In genomic region chr7:4149209-4150054, GRCm38 (mm10) we compare ENCODE assay signal across 8 mouse cellular contexts. TPM values are rescaled to one million over a fixed set of nuclear protein-coding genes. Genes with fewer than 3 reads are reported as not detected.
DNase-seq lines count a peak whose midpoint lies in the region; ATAC-seq and TF ChIP-seq lines count a peak whose summit lies in the region.

No protein-coding gene starts in this region.

- ATAC-seq in hindbrain, embryonic 15.5 days (ENCODE audit: low FRiP score, low read depth) = peak; percentile 75

- peak overlapping the region; percentile 64 for H3K4me3 ChIP-seq in hindbrain, embryonic 15.5 days
- H3K4me3 ChIP-seq in left cerebral cortex, adult 2 months = peak overlapping the region; percentile 74
- H3K4me3 ChIP-seq in macrophage (ENCODE audit: inconsistent target) = peak overlapping the region; percentile 66

- peak overlapping the region; percentile 73 for H3K9ac ChIP-seq in hindbrain, embryonic 15.5 days

- WGBS in hindbrain, embryonic 15.5 days = under 1% methylated on average over 64 of the region's 64 CpGs
- under 1% methylated on average over 64 of the region's 64 CpGs for WGBS in macrophage (ENCODE audit: missing documents)

- DNase-seq in R1 (ENCODE audit: low read depth, low spot score) = peak; percentile 95
- peak; percentile 93 to 95 for DNase-seq in cerebellum, postnatal 25 days
- DNase-seq in frontal cortex, postnatal 36 days (ENCODE audit: low spot score in 2 of 2) = peak; percentile 88 to 89
- DNase-seq in left cerebral cortex, adult 2 months (ENCODE audit: extremely low spot score in 1 of 2, low spot score in 2 of 2) = peak; percentile 84 to 89
- DNase-seq in right cerebral cortex, adult 18-20 months = peak; percentile 90
- DNase-seq in urinary bladder, postnatal 14 days (ENCODE audit: low spot score) = peak; percentile 83

- peaks cover 34% of the 10 kb centered on the region for H3K4me1 ChIP-seq in hindbrain, embryonic 15.5 days (replicated peaks)

- peaks cover 28% of the 10 kb centered on the region; the same call in 1 of the 2 replicates for H3K79me2 ChIP-seq in macrophage (ENCODE audit: inconsistent target)

- peak overlapping the region; percentile 94 for H3K27ac ChIP-seq in hindbrain, embryonic 15.5 days (replicated peaks)
- H3K27ac ChIP-seq in left cerebral cortex, adult 2 months = peak overlapping the region; percentile 100
- H3K27ac ChIP-seq in macrophage = peak overlapping the region; percentile 90

- H3K4me2 ChIP-seq in hindbrain, embryonic 15.5 days = peak overlapping the region; percentile 93

- H3K36me3 ChIP-seq in hindbrain, embryonic 15.5 days = peaks cover 32% of the 10 kb centered on the region
- H3K36me3 ChIP-seq in macrophage (ENCODE audit: inconsistent target) = peaks cover 11% of the 10 kb centered on the region

- no peak for TF ChIP-seq CTCF in left cerebral cortex, adult 2 months (IDR thresholded peaks at IDR 0.05)

- H3K9me3 ChIP-seq in hindbrain, embryonic 15.5 days = no peaks in the 10 kb centered on the region

- H3K27me3 ChIP-seq in hindbrain, embryonic 15.5 days = peaks cover 20% of the 10 kb centered on the region

- intact Hi-C loops in left cerebral cortex, adult 2 months (cut with DNase I) = loop anchor here (2.0 to 10.0 kb wide), 5 partner anchors 47 to 457 kb away; partner anchors contain the start of genes Mboat7 and Tsen34

RNA-seq across cellular contexts. Expression of gene Leng9, which starts 0.7 kb away (rescaled TPM):
- 4.4 and 5.7 TPM in 2 replicates for polyA plus RNA-seq in hindbrain, embryonic 15.5 days (2015; fragmentation: Nextera tagmentation; extraction: Ambion mirVana)
- 1 to 10 TPM; 6.2 to 6.9 TPM for total RNA-seq in left cerebral cortex, adult 2 months (2021)
- 1 to 10 TPM; 1.7 to 9.3 (median 6.0) TPM for total RNA-seq in macrophage (2018; cell fraction: chromatin; rRNA removed)
- 1 to 10 TPM; 2.7 to 4.3 (median 3.4) TPM for total RNA-seq in macrophage (2018; cell fraction: cytosol; rRNA removed)
- 10 to 100 TPM in 3 of 26 experiments, 1 to 10 TPM in 23; 2.4 to 11.9 (median 5.9) TPM for total RNA-seq in macrophage (2018; cell fraction: nucleus; rRNA removed)
- polyA plus RNA-seq in macrophage (2018) = 1.8 to 2.9 TPM (median 2.3 TPM) in 3 replicates

RNA-seq across cellular contexts. Expression of gene Leng8, which starts 12.6 kb away (rescaled TPM):
- 83.6 and 97.5 TPM in 2 replicates for polyA plus RNA-seq in hindbrain, embryonic 15.5 days (2015; fragmentation: Nextera tagmentation; extraction: Ambion mirVana)
- total RNA-seq in left cerebral cortex, adult 2 months (2021) = 100 to 1,000 TPM; 178 to 184 TPM
- 1,000 to 10,000 TPM in 1 of 26 experiments, 100 to 1,000 TPM in 25; 489 to 1,068 (median 725) TPM for total RNA-seq in macrophage (2018; cell fraction: chromatin; rRNA removed)
- total RNA-seq in macrophage (2018; cell fraction: cytosol; rRNA removed) = 10 to 100 TPM; 11.3 to 49.6 (median 20.4) TPM
- 100 to 1,000 TPM; 243 to 540 (median 388) TPM for total RNA-seq in macrophage (2018; cell fraction: nucleus; rRNA removed)
- polyA plus RNA-seq in macrophage (2018) = 21.9 to 53.8 TPM (median 23.8 TPM) in 3 replicates

RNA-seq across cellular contexts. Expression of gene Cdc42ep5, which starts 15.2 kb away (rescaled TPM):
- polyA plus RNA-seq in hindbrain, embryonic 15.5 days (2015; fragmentation: Nextera tagmentation; extraction: Ambion mirVana) = 7.4 and 8.8 TPM in 2 replicates
- 1 to 10 TPM; 1.4 to 1.6 TPM for total RNA-seq in left cerebral cortex, adult 2 months (2021)
- 1 to 10 TPM in 1 of 26 experiments, not detected in 25; 6.4 TPM for total RNA-seq in macrophage (2018; cell fraction: chromatin; rRNA removed)
- total RNA-seq in macrophage (2018; cell fraction: cytosol; rRNA removed) = not detected
- total RNA-seq in macrophage (2018; cell fraction: nucleus; rRNA removed) = not detected
- polyA plus RNA-seq in macrophage (2018) = not detected in 3 replicates

RNA-seq across cellular contexts. Expression of gene Ttyh1, which starts 30.2 kb away (rescaled TPM):
- polyA plus RNA-seq in hindbrain, embryonic 15.5 days (2015; fragmentation: Nextera tagmentation; extraction: Ambion mirVana) = 158 and 181 TPM in 2 replicates
- total RNA-seq in left cerebral cortex, adult 2 months (2021) = 100 to 1,000 TPM; 667 to 745 TPM
- 1 to 10 TPM in 2 of 26 experiments, under 1 TPM in 13, not detected in 11; 0.17 to 1.4 (median 0.41) TPM for total RNA-seq in macrophage (2018; cell fraction: chromatin; rRNA removed)
- under 1 TPM in 10 of 26 experiments, not detected in 16; 0.04 to 0.24 (median 0.09) TPM for total RNA-seq in macrophage (2018; cell fraction: cytosol; rRNA removed)
- total RNA-seq in macrophage (2018; cell fraction: nucleus; rRNA removed) = under 1 TPM in 11 of 26 experiments, not detected in 15; 0.20 to 0.66 (median 0.40) TPM
- 0.06 to 0.16 TPM in 2 of 3 replicates, not detected in the other for polyA plus RNA-seq in macrophage (2018)

Comparison
In these comparisons a context has a peak if more than half of its experiments do, and no peak if none do; other contexts are left out.
1. Peak in every context shown above with its lines: DNase-seq, ATAC-seq, H3K4me3 ChIP-seq and H3K27ac ChIP-seq.